Mouse (Mus musculus): ENCODE data around the gene Ggt5.

Gene Ggt5

DNA sequence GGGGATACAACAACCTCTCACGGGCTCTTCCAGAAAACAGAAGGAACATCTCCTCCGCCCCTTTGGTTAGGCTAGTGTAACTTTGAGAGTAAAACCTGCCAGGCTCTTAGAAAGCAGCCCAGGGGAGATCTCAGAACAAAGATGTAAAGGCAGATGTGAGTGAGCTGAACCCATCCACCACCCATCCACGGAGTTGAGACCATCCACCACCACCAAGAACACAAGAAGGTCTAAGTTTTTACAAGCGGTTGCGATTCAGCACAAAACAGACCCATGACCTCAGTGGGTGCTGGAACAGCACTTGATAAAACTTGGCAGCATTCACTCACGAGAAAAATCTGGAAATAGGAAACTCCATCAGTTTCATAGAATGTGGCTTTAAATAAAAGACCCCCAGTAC lies 36.8 kb downstream of the Ggt5 start:
- Histone ChIP-seq H3K36me3 (ENCODE audit: control insufficient read depth, insufficient read depth, low read length, poor library complexity, severe bottlenecking) (no peaks in the 10 kb centered on the region), H3K27me3 (ENCODE audit: control insufficient read depth, insufficient read depth, low read length, poor library complexity, severe bottlenecking) (no peaks in the 10 kb centered on the region)
- no peak for DNase-seq (ENCODE audit: low read depth, low spot score)

DNA sequence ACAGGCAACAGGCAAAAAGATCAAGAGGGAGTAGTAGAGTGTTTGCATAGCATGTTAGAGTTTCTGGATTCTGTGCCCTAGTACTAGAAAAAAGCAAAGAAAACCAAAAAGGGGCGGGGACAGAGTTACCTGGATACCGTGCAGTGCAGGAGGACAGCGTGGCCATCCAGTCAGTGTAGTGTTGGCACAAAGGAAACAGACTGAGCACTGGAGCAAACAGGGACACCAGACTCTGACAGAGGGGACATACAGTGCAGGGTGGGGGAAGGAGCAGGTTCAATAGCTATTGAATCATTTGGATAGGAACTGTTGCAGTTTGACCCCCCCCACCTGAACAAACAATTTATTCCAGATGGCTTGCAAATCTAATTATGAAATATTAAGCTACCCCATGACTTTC lies 37.9 kb downstream of the Ggt5 start:
- DNase-seq (ENCODE audit: low read depth, low spot score), result no peak
- no peaks in the 10 kb centered on the region for H3K27me3 ChIP-seq (ENCODE audit: control insufficient read depth, insufficient read depth, low read length, poor library complexity, severe bottlenecking)
- H3K36me3 ChIP-seq (ENCODE audit: control insufficient read depth, insufficient read depth, low read length, poor library complexity, severe bottlenecking), result no peaks in the 10 kb centered on the region

DNA sequence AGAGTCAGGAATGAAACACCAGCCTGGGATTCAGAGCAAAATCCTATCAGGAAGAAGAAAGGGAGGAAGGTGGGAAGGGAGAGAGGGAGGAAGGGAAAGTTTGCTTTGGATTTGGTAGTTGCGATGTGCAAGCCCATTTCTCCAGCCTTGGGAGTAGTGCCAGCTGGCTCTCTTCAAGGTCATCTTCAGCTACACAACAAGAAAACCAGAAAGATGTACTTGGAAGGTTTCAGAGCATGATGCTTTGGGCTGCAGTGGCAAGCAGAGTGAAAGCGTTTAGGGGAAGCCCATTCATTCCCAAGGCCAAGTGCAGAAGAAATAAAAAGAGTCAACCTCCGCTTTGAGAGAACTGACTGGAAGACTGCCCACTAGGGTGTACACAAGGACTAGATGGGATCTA lies 38.4 kb downstream of the Ggt5 start:
- no peaks in the 10 kb centered on the region for H3K36me3 ChIP-seq (ENCODE audit: control insufficient read depth, insufficient read depth, low read length, poor library complexity, severe bottlenecking)
- no peaks in the 10 kb centered on the region for H3K27me3 ChIP-seq (ENCODE audit: control insufficient read depth, insufficient read depth, low read length, poor library complexity, severe bottlenecking)
- no peak for DNase-seq (ENCODE audit: low read depth, low spot score)

DNA sequence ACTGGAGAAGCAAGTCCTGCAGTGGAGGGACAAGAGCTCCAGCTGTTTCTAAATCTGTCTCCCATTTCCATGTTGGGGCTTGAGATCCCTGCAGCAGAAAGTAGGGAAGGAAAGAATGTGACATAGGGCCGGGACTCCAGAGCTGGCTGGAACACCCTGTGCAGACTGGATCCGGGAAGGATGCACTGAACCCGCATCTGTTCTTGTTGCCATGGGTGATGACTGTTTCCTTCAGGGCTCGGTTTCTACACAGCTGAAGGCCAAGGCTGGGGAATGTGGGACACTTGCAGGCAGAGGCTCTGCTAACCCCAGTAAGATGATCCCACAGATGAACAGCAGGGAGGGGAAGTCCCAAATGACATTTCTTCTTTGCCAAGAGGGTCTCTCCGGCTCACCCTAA lies 43.5 kb downstream of the Ggt5 start:
- DNase-seq (ENCODE audit: low read depth, low spot score), result no peak

DNA sequence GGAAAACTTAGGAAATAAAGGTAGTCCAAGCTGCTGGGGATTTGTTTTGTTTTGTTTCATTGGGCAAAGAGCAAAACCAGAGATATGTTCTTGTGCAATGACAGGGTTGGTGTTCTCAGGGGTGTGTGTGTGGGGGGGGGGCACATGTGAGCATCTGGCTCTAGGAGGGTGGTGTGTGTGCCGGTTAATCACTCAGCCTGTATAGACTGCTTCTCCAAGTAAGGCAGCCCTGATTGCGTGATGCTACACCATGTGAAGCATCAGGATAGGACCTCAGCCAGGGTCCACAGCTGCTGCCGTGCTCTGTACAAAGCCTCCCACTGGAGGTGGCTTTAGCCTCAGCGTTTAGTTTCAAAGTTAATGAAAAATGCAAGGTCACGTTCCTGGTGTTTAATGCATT lies 43.9 kb downstream of the Ggt5 start:
- Histone ChIP-seq H3K36me3 (ENCODE audit: control insufficient read depth, insufficient read depth, low read length, poor library complexity, severe bottlenecking) (no peaks in the 10 kb centered on the region), H3K27me3 (ENCODE audit: control insufficient read depth, insufficient read depth, low read length, poor library complexity, severe bottlenecking) (no peaks in the 10 kb centered on the region)
- DNase-seq (ENCODE audit: low read depth, low spot score), result no peak

More for the DNA sequence above, 43.5 kb downstream of the Ggt5 start:
- Histone ChIP-seq H3K36me3 (ENCODE audit: control insufficient read depth, insufficient read depth, low read length, poor library complexity, severe bottlenecking) (no peaks in the 10 kb centered on the region), H3K27me3 (ENCODE audit: control insufficient read depth, insufficient read depth, low read length, poor library complexity, severe bottlenecking) (no peaks in the 10 kb centered on the region)

DNA sequence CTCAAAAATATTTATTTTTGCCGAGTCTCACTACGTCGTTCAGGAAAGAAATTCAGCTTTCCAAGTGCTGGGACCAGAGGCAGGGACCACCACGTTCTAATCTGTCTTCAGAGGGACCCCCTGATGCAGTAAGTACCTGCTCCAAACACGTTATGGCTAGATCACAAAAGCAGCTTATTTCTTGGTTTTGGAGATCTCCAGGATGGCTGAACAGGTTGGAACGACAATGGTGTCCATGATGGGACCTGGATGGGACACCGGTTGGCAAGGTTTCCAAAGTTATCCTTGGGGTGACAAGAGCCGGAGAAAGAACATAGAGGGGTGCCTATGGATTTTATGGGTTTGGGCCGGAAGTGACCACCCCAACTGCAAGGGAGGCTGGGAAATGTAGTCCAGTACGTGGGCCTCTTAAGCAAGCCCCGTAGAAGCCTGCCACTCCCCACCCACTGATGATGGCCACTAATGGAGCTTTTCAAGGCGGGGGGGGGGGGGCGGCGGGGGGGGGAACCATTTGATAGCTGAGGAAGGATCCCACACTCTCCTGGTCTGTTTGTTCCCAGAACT lies 44.5 kb downstream of the Ggt5 start:
- DNase-seq (ENCODE audit: low read depth, low spot score), result no peak
- H3K27me3 ChIP-seq (ENCODE audit: control insufficient read depth, insufficient read depth, low read length, poor library complexity, severe bottlenecking), result no peaks in the 10 kb centered on the region
- H3K36me3 ChIP-seq (ENCODE audit: control insufficient read depth, insufficient read depth, low read length, poor library complexity, severe bottlenecking), result no peaks in the 10 kb centered on the region

DNA sequence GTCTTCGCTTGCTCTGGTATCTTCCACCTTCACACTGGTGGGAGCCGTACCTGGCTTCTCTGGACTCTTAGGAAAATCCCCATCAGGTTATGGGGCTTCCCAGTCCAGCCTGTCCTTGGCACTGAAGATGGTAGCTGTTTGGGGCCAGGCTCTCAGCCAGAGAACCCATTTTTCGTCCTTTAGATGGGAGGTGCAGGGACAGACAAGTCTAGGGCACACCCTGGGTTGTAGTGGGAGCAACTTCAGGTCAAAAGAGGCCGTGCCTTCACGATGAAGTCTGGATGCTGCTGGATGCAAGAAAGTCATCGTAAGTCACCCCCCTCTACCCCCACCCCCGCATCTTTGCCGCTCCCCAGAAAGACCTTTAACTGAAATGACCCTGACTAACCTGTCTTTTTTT lies 45.5 kb downstream of the Ggt5 start:
- DNase-seq (ENCODE audit: low read depth, low spot score), result no peak
- Histone ChIP-seq H3K36me3 (ENCODE audit: control insufficient read depth, insufficient read depth, low read length, poor library complexity, severe bottlenecking) (no peaks in the 10 kb centered on the region), H3K27me3 (ENCODE audit: control insufficient read depth, insufficient read depth, low read length, poor library complexity, severe bottlenecking) (no peaks in the 10 kb centered on the region)

DNA sequence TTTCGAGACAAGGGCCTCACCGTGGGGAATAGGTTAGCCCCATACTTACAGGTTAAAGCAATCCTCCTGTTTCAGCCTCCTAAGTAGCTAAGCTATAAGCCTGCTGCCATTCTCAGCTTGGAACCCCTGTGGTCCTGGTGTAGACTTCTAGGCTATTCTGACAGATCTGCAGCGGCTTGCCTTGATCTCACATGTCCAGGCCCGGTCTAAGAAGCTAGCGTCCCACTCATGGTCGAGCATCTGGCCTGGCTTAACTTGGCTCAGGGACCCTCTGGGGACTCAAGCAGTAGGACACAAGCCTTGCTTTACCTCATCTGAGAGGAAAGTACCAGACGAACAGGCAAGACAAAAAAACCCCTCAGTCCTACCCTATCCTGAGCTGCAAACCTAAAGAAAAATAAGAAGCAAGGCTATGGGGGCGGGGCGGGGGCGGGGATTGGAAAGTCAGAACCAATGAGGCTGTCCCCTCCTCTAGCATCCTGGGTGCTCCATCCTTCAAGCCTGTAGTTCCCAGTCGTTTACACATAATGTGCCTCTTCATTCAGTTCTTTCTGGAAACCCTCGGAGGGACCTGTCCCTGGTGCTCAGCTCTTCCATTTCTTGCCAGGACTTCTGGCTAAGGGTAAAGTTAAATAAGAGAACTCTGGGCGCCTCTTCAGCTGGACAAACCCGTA lies 46.0 kb downstream of the Ggt5 start:
- Histone ChIP-seq H3K36me3 (ENCODE audit: control insufficient read depth, insufficient read depth, low read length, poor library complexity, severe bottlenecking) (no peaks in the 10 kb centered on the region), H3K27me3 (ENCODE audit: control insufficient read depth, insufficient read depth, low read length, poor library complexity, severe bottlenecking) (no peaks in the 10 kb centered on the region)
- no peak for DNase-seq (ENCODE audit: low read depth, low spot score)

DNA sequence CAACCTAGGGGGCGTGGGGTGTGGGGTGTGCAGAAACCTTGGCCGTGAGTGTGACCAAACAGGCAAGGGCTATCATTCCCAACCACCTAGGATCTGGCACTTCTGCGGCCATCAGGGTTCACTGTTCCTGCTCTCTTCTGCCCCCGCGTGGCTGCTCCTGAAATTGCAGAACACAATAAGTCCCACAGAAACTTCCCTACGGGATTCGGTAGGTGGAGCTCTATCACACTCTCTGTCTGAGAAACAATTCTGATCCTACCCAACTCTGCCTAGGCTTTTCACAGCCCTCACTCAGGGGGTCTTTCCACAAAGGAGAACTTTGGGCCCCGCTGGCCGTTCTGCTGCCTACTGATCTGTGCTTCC lies 46.5 kb downstream of the Ggt5 start:
- Histone ChIP-seq H3K27me3 (ENCODE audit: control insufficient read depth, insufficient read depth, low read length, poor library complexity, severe bottlenecking) (no peaks in the 10 kb centered on the region), H3K36me3 (ENCODE audit: control insufficient read depth, insufficient read depth, low read length, poor library complexity, severe bottlenecking) (no peaks in the 10 kb centered on the region)
- peak; percentile 83 for DNase-seq (ENCODE audit: low read depth, low spot score)

DNA sequence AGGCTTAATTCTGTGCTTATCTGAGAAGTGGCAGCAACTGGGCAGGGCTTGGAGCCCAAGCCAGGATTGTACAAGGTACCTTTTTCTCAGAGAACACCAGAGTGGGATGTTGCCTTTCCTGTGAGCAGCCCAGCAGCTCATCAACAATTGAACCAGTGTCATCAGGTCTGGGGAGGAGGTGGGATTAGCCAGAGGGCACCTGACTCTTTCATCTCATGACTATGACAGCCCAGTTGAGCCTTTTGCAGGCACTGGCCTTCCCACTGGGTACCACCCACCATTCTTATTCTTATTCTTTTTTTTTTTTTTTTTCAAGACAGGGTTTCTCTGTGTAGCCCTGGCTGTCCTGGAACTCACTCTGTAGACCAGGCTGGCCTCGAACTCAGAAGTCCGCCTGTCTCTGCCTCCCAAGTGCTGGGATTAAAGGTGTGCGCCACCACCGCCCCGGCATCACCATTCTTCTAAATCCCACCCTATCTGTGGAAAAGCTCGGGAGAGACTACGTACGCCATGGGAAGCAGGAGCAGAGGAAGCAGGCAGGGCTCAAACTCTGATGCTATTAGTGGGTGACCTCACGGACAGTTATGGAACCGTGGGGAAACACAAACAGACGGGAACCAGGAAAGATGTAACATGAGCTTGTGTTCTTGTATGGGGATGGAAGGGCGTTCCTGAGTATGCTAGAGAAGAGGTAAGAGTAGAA lies 47.1 kb downstream of the Ggt5 start:
- Histone ChIP-seq H3K27me3 (ENCODE audit: control insufficient read depth, insufficient read depth, low read length, poor library complexity, severe bottlenecking) (no peaks in the 10 kb centered on the region), H3K36me3 (ENCODE audit: control insufficient read depth, insufficient read depth, low read length, poor library complexity, severe bottlenecking) (no peaks in the 10 kb centered on the region)
- no peak for DNase-seq (ENCODE audit: low read depth, low spot score)

DNA sequence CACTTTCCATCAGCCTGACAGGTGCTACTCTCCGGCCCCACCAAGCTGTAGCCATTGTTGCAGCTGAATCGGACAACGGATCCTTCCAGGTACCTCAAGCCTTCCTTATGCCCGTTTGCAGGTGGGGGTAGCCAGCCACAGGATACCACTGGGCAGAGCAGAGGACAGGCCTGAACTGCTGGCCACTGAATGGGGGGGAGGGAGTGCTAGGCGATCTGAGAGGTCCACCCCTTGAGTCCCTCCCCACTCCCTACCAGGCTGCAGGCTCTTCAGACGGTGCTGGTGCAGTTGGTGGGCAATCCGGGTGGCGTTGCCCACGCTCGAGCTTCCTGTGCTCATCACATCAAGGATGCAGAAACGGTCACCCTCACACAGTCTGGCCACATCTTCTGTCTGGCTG lies 48.6 kb downstream of the Ggt5 start:
- Histone ChIP-seq H3K27me3 (ENCODE audit: control insufficient read depth, insufficient read depth, low read length, poor library complexity, severe bottlenecking) (no peaks in the 10 kb centered on the region), H3K36me3 (ENCODE audit: control insufficient read depth, insufficient read depth, low read length, poor library complexity, severe bottlenecking) (no peaks in the 10 kb centered on the region)
- no peak for DNase-seq (ENCODE audit: low read depth, low spot score)

DNA sequence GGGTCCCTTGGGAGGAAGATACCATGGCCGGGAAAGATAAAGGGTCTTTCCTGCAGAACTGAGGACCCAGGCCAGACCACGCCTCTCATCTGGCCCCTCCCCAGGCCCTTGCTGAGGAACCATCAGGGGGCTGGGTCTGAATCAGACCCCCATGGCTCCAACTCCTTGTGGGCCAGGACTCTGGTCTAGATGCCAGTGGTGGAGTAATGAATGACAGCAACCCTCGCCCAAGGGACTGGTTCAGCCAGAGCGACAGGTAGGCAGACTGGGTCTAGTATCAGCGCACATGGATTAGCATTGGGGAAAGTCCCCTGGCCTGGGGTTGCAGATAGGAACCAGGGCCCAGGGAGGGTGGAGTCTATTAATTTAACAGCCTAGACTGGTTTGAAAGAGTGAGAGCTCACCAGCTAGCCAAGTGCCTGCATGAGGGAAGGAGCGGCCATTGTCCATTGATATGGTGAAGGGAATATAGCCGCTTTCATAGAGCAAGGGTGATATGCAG lies 52.6 kb downstream of the Ggt5 start:
- Histone ChIP-seq H3K27me3 (ENCODE audit: control insufficient read depth, insufficient read depth, low read length, poor library complexity, severe bottlenecking) (no peaks in the 10 kb centered on the region), H3K36me3 (ENCODE audit: control insufficient read depth, insufficient read depth, low read length, poor library complexity, severe bottlenecking) (no peaks in the 10 kb centered on the region; the same call in 1 of the 2 replicates)
- DNase-seq (ENCODE audit: low read depth, low spot score), result no peak

DNA sequence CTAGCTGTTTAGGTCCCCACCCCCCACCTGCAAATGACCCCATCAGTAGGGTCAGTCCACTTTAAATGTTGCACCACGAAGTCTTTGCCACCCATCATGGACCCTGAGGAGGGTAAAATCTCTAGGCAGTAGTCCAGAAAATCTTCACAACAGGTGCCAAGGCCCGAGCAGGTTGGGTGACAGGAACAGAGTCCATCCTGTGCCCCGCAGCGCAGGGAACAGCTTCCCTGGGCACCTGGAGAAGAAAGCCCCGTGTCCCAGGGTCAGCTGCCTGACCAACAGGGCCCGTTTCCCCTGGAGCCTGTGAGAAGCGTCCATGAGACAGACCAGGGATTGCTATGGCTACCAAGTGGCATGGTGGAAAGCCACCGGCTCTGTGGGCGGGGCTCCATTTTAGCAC lies 53.3 kb downstream of the Ggt5 start:
- Histone ChIP-seq H3K36me3 (ENCODE audit: control insufficient read depth, insufficient read depth, low read length, poor library complexity, severe bottlenecking) (no peaks in the 10 kb centered on the region; the same call in 1 of the 2 replicates), H3K27me3 (ENCODE audit: control insufficient read depth, insufficient read depth, low read length, poor library complexity, severe bottlenecking) (no peaks in the 10 kb centered on the region)
- DNase-seq (ENCODE audit: low read depth, low spot score), result no peak

DNA sequence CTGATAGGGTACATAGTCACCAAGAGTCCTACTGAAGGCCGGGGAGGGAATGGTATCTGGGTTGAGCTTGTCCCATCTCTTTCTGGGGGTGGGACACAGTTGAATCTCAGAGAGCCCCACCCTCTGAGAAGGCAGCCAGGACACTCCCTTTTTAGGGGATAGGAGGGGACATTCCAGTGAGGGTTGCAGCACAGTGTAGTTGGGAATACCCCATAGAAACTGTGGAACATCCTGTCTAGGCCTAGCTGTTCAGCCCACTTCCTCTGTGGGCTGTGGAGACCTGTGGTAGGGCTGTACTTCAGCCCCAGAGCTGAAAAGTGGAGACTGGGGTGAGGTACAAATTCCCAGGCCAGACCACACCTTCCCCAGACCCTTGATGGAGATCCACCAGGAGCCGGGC lies 53.8 kb downstream of the Ggt5 start:
- Histone ChIP-seq H3K36me3 (ENCODE audit: control insufficient read depth, insufficient read depth, low read length, poor library complexity, severe bottlenecking) (no peaks in the 10 kb centered on the region; the same call in 1 of the 2 replicates), H3K27me3 (ENCODE audit: control insufficient read depth, insufficient read depth, low read length, poor library complexity, severe bottlenecking) (no peaks in the 10 kb centered on the region)
- DNase-seq (ENCODE audit: low read depth, low spot score), result no peak

DNA sequence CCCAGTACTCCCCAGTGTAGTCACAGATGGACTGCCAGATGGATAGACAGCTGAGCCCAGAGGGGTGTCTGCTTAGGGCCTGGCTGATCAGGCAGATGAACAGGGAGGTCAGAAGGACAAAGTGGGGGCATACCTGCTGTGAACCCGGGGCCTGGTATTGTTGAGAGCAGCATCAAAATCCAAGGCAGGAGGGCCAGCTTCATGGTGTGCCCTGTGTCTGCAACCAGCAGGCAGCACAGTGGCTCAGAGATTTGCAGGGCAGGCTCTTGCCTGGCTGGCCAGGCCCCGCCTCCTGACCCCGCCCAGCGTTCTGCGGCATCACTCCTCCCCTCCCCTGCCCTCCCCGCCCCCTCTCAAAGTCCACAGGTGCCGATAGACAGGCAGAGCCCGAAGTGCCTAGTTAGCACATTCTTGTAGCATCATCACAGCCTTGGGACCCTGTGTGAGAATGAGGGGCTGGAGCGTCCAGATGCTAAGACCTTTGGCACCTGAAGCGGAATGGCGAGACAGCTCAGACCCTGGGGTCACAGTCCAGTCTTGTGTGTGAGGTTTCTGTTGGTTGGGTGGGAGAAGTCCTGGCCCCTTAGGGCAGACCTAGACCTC lies 54.7 kb downstream of the Ggt5 start, which contains the start of gene Susd2:
Susd2 (minus strand) TSS at position 268 of the 603 bp plus-strand sequence.
- peak; percentile 58 for DNase-seq (ENCODE audit: low read depth, low spot score)
- no peaks in the 10 kb centered on the region; the same call in none of the 2 replicates for H3K36me3 ChIP-seq (ENCODE audit: control insufficient read depth, insufficient read depth, low read length, poor library complexity, severe bottlenecking)
- H3K27me3 ChIP-seq (ENCODE audit: control insufficient read depth, insufficient read depth, low read length, poor library complexity, severe bottlenecking), result no peaks in the 10 kb centered on the region
